Mouse (Mus musculus): ENCODE results near the gene Cdc27. TPM values are rescaled to one million over a fixed set of nuclear protein-coding genes. Genes with fewer than 3 reads are reported as not detected.

The Cdc27 gene
- polyA plus RNA-seq, 1 experiment: 3.2 TPM

GRCm38 (mm10) chr11:104468751-104469268 is 81.6 kb downstream of the Cdc27 start, which contains the start of gene Kansl1:
Gene Kansl1 (minus strand): TSS chr11:104468861.
- peak within 1 kb of the TSS; percentile 22; the same call in 1 of the 2 replicates for H3K27ac ChIP-seq (ENCODE audit: insufficient read depth, low read length)
- WGBS: 1% methylated on average over 47 of the region's 69 CpGs
- 0 out of 2 replicates have a peak, but pooled peaks cover 2% of the 10 kb centered on the region for H3K27me3 ChIP-seq (ENCODE audit: control insufficient read depth, insufficient read depth, low read length)
- TF ChIP-seq POLR2A (IDR thresholded peaks at IDR 0.05; ENCODE audit: low read depth, low read length) (no peak), CTCF (IDR thresholded peaks at IDR 0.05; ENCODE audit: extremely low read depth, insufficient read depth, insufficient read length, insufficient replicate concordance) (no peak)
- DNase-seq (ENCODE audit: low read depth in 1 of 2, low spot score in 2 of 2): peak in 1 of 2 experiments; percentile 16
- H3K4me1 ChIP-seq (ENCODE audit: control insufficient read depth, insufficient read depth, insufficient read length): no peaks in the 10 kb centered on the region; the same call in 1 of the 2 replicates
- H3K36me3 ChIP-seq (ENCODE audit: control insufficient read depth, insufficient read depth, low read length): peaks cover 2% of the 10 kb centered on the region
- H3K4me3 ChIP-seq (ENCODE audit: extremely low read depth, insufficient read depth, insufficient read length): peak within 1 kb of the TSS; percentile 69

DNA sequence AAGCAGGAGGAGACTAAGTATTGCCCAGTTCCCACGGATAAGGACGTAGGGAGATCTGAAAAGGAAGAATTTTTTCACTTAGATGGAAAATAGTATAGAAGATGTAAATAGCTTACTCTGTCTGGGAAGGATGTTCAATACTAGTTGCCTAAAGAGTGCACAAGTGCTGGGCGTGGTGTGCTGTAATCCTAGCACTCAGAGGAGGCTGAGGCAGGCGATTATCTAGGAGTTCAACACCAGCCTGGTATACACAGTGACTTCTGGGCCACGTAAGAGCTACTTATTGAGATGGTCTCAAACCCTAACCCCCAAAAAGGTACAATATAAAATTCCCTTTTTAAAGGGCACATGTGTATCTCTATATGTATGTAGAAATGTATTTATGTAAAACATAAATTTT is 82.7 kb downstream of the Cdc27 start:
- peaks cover 2% of the 10 kb centered on the region for H3K36me3 ChIP-seq (ENCODE audit: control insufficient read depth, insufficient read depth, low read length)
- DNase-seq (ENCODE audit: low read depth in 1 of 2, low spot score in 2 of 2): no peak
- 0 out of 2 replicates have a peak, but pooled peaks cover 2% of the 10 kb centered on the region for H3K27me3 ChIP-seq (ENCODE audit: control insufficient read depth, insufficient read depth, low read length)
- H3K4me3 ChIP-seq (ENCODE audit: extremely low read depth, insufficient read depth, insufficient read length): no peak overlapping the region
- H3K4me1 ChIP-seq (ENCODE audit: control insufficient read depth, insufficient read depth, insufficient read length): no peaks in the 10 kb centered on the region; the same call in 1 of the 2 replicates
- no peak overlapping the region for H3K27ac ChIP-seq (ENCODE audit: insufficient read depth, low read length)
- no peak for TF ChIP-seq POLR2A (IDR thresholded peaks at IDR 0.05; ENCODE audit: low read depth, low read length)
- TF ChIP-seq CTCF (IDR thresholded peaks at IDR 0.05; ENCODE audit: extremely low read depth, insufficient read depth, insufficient read length, insufficient replicate concordance): no peak
- 88% methylated on average over 5 of the region's 5 CpGs for WGBS

DNA sequence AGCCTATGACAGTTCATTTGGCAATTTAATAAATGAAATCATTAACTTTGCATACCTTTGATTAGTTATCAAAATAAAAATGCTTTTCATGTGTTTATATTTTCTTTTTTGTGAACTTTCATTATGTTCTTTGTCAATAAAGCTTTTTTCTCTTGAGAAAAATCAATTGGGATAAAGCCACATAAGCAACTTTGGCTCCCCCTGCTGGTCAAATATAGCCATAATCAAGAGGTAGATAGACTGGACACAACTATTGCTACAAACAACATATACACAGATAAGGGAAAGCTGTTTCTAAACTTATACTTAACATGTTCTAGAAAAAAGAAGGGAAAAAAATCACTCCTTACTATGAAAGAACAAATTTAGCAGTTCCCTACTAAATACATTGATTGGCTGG is 88.9 kb downstream of the Cdc27 start:
- Histone ChIP-seq H3K36me3 (ENCODE audit: control insufficient read depth, insufficient read depth, low read length) (peaks cover 4% of the 10 kb centered on the region), H3K27ac (ENCODE audit: insufficient read depth, low read length) (no peak overlapping the region), H3K4me1 (ENCODE audit: control insufficient read depth, insufficient read depth, insufficient read length) (no peaks in the 10 kb centered on the region), H3K27me3 (ENCODE audit: control insufficient read depth, insufficient read depth, low read length) (no peaks in the 10 kb centered on the region), H3K4me3 (ENCODE audit: extremely low read depth, insufficient read depth, insufficient read length) (no peak overlapping the region)
- TF ChIP-seq POLR2A (IDR thresholded peaks at IDR 0.05; ENCODE audit: low read depth, low read length) (no peak), CTCF (IDR thresholded peaks at IDR 0.05; ENCODE audit: extremely low read depth, insufficient read depth, insufficient read length, insufficient replicate concordance) (no peak)
- DNase-seq (ENCODE audit: low read depth in 1 of 2, low spot score in 2 of 2): peak; percentile 49 to 64

DNA sequence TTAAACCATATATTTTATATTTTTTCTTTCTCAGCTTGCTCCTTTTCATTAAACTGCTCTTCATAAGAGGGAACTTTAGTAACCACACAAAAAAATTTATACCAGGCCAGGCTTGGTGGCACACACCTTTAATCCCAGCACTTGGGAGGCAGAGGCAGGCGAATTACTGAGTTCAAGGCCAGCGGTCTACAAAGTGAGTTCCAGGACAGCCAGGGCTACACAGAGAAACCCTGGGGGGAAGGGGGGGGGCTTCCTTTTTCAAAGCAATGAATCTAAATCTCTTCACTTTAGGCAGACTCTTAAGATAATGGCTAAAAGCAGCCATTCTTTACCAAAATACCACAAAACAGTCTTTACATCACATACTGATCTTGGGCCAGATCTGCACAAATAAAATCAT is 90.7 kb downstream of the Cdc27 start:
- H3K36me3 ChIP-seq (ENCODE audit: control insufficient read depth, insufficient read depth, low read length): peaks cover 4% of the 10 kb centered on the region; the same call in 1 of the 2 replicates
- TF ChIP-seq POLR2A (IDR thresholded peaks at IDR 0.05; ENCODE audit: low read depth, low read length) (no peak), CTCF (IDR thresholded peaks at IDR 0.05; ENCODE audit: extremely low read depth, insufficient read depth, insufficient read length, insufficient replicate concordance) (no peak)
- no peak overlapping the region for H3K27ac ChIP-seq (ENCODE audit: insufficient read depth, low read length)
- H3K4me1 ChIP-seq (ENCODE audit: control insufficient read depth, insufficient read depth, insufficient read length): no peaks in the 10 kb centered on the region
- no peak overlapping the region for H3K4me3 ChIP-seq (ENCODE audit: extremely low read depth, insufficient read depth, insufficient read length)
- WGBS: 99% methylated on average over 2 of the region's 2 CpGs
- H3K27me3 ChIP-seq (ENCODE audit: control insufficient read depth, insufficient read depth, low read length): no peaks in the 10 kb centered on the region
- DNase-seq (ENCODE audit: low read depth in 1 of 2, low spot score in 2 of 2): no peak

GRCm38 (mm10) chr11:104458507-104458906 is 91.9 kb downstream of the Cdc27 start:
- DNase-seq (ENCODE audit: low read depth in 1 of 2, low spot score in 2 of 2): no peak
- TF ChIP-seq CTCF (IDR thresholded peaks at IDR 0.05; ENCODE audit: extremely low read depth, insufficient read depth, insufficient read length, insufficient replicate concordance): no peak
- TF ChIP-seq POLR2A (IDR thresholded peaks at IDR 0.05; ENCODE audit: low read depth, low read length): no peak
- no peak overlapping the region for H3K27ac ChIP-seq (ENCODE audit: insufficient read depth, low read length)
- H3K36me3 ChIP-seq (ENCODE audit: control insufficient read depth, insufficient read depth, low read length): peaks cover 2% of the 10 kb centered on the region; the same call in 1 of the 2 replicates
- WGBS: 81% methylated on average over 2 of the region's 2 CpGs
- no peaks in the 10 kb centered on the region for H3K27me3 ChIP-seq (ENCODE audit: control insufficient read depth, insufficient read depth, low read length)
- H3K4me1 ChIP-seq (ENCODE audit: control insufficient read depth, insufficient read depth, insufficient read length): no peaks in the 10 kb centered on the region
- H3K4me3 ChIP-seq (ENCODE audit: extremely low read depth, insufficient read depth, insufficient read length): no peak overlapping the region

Other genes starting within 250 kb of the Cdc27 start
- gene Kansl1, start 81.8 kb downstream of the Cdc27 start, polyA plus RNA-seq (2012; rRNA removed): 93.0 and 120 TPM in 2 replicates
- 10.5 and 12.0 TPM in 2 replicates for gene Myl4, start within 50 bp of the Cdc27 start, polyA plus RNA-seq (2012; rRNA removed)
- 25.6 and 29.1 TPM in 2 replicates for gene Itgb3, start 57.4 kb upstream of the Cdc27 start, polyA plus RNA-seq (2012; rRNA removed)
- gene Gm11639, start 135.1 kb upstream of the Cdc27 start, polyA plus RNA-seq (2012; rRNA removed): not detected in 2 replicates